Mouse (Mus musculus) CD4-positive helper T cell, adult 2 months (primary cell): ENCODE results near the gene Cep170.
"Not testable (repeated sequence)": the region's sequence is repeated elsewhere in the genome, so short reads cannot be mapped to it uniquely, and the experiment has no call there.

Source experiments
- DNase-seq: peaks from one replicate; pipeline ENCODE4 v3.0.0-alpha.2; 2012; ENCODE audit warnings: low read depth, missing footprints, low spot score

Cep170 gene

DNA sequence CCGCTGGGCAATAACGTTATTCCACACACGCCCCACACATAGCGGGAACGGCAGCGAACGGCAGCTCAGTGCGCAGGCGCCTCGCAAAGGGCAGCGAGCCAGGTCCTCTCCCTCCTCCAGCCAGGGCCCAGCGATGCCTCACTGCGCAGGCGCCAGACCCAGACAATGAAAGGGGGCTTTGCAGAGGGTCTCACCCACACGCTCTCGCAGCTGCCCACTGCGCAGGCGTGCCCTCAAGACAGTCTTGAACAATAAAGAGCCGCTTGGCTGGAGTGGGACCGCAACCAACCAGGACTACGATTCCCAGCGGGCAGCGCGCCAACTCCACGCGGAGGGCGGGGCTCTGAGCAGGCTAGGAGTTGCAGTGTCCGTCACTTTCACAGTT lies at the start of gene Cep170:
Cep170 (minus strand) TSS at position 32 of the 385 bp plus-strand sequence.
- peak; percentile 89 for DNase-seq

DNA sequence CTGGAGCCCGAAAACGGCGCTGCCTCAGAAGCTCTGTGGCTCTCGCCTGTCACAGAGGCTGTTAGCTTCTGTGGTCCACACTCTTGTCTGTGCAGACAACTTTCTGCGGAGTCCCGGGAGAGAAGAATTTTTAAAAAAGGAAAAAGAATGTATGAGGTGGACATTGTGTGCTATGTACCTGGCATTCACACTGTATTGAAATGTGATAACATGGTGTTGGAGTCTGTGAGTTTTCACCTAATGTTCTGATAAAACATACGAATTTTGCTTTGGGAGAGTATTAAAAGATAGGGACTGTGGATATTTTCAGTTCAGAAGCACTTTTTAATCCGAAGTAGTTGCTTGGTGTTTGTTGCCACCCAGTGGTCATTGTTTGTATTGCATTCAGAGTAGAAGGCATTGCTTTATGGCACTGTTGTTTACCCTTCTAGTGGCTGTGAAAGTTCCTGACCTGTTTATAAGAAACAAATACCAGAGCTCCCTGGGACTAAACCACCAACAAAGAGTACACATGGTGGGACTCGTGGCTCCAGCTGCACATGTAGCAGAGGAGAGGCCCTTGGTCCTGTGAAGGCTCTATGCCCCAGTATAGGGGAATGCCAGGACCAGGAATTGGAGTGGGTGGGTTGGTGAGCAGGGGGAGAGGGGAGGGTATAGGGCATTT lies 48.2 kb upstream of the Cep170 start:
- DNase-seq, result peak; percentile 67

DNA sequence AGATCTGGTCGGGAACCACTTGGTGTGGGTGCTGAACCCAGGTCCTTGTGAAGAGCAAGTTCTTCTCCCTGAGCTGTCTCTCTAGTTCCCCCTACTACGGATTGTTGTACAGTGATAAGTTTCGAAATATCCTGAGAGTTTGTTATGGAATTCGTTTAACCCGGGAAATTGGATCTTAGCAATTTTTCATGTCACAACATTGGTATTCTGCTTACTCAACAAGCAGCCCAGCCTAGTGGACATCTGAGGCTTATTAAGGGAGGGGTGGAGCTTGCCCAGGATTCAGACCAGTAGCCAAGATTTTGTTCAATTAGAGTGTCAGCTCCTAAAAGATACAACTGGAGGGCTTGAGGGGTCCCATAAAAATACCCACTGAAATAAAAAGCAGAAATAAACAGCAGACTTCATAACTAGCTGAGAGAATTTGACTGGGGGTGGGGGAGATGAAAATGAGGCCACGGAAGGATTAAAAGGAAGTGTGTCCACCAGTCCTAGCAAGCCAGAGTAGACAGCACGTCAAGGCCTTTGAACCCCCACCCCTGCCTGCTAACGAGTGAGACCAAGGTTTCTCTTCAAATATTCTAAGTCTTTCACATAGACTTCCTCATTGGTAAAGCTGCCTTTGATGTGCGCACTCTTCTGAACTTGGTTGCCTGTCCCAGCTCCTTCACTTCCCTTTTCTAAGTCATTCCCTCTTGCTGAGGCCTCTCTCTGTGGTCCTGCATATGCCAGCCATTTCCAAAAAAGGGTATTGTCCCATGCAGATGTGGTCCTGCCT lies 39.1 kb upstream of the Cep170 start:
- no peak for DNase-seq

DNA sequence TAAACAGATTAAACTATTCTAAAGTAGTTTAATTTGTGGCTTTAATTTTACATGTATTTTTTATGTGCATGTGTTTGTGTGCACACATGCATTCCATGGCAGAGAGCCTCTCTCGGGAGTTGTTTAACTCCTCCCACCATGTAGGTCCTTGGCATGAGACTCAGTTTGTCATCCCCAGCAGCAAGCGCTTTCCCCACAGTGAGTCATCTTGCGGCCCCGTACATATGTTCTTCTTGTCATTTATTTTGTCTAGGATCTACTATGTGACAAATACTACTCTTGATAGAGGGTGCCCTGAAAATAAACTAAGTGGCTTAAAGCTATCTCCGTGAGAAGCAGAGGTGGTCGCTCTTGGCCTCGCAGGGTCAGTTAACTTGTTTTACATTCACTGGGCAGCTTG lies 37.5 kb upstream of the Cep170 start:
- no peak for DNase-seq

DNA sequence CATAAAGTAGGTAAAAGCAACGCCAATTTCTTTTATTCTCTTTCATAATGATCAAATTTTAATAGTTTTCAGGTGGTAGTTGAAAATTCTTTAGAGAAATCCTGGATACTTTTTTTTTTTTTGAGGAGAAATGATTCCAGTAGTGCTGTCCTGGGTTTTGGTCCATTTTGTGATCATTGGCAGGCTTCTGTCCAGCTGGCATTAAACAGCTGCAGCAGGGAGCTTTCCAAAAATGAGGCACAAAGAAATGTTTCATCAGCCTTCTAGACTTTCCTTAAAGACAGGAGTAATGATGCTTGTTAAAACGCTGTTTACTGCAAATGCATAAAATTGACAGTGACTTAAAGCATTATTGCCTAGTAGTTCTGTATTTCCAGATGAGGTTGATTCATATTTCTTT lies 35.5 kb upstream of the Cep170 start:
- DNase-seq, result no peak

DNA sequence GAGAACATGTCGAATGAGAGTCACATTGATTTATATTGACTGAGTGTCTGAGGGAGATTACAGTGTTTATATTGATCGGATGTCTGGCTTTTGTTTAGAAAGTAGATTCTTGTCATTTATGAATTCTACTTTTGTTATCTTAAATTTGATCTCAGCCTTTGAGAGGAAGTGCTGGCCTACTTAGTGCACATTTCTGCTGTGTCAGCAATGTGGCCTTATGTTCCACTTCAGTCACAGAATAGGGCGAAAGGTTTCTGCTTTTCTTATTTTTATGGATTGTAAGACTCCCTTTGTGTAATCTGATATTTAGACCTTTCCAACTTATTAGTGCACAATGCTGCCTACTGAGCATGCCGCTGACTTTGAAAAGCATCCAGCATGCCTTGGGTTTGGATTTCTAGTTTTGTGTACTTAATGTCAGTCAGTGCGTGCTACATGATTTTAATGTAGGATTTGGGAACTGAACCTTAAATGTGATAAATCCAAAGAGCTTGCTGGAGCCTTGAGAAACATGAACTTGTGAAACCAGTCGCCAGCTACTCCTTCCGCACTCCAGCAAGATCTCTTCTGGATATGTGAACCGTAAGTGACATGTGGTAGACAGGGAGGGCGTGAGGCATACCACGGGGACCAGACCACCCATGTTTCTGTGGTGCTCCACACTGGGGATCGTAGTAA lies 34.9 kb upstream of the Cep170 start:
- no peak for DNase-seq

DNA sequence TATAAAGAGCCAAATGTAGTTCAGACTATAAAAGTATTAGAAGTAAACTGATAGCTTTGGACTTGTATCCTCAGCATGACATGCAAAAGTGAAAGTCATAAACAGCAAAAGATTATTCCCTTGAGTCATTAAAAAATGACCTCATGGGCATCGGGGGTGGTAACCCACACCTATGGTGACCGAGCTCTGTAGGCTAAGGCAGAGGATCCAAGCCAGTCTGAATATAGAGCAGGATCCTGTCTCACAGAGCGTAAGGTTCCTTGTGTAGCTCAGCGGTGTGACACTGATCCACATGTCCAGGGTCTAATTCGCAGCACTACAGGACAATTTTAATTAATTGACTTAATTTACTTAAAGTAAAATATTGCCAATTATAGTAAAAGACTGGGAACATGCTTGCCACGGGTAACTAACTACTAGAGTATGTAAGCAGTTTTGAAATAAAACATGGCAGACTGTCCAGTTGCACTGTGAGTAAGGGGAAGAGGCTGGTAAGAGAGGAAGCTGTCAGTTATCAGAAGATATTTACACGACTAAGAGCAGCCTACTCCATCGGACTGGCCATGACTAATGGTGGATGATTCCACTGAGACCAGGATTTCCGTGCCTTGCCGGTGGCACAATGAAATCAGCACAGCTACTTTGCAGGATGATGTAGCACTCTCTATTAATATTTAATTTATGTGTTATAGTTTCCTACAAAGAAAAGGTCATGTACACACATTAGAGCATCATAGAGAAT lies 33.4 kb upstream of the Cep170 start:
- DNase-seq, result no peak

DNA sequence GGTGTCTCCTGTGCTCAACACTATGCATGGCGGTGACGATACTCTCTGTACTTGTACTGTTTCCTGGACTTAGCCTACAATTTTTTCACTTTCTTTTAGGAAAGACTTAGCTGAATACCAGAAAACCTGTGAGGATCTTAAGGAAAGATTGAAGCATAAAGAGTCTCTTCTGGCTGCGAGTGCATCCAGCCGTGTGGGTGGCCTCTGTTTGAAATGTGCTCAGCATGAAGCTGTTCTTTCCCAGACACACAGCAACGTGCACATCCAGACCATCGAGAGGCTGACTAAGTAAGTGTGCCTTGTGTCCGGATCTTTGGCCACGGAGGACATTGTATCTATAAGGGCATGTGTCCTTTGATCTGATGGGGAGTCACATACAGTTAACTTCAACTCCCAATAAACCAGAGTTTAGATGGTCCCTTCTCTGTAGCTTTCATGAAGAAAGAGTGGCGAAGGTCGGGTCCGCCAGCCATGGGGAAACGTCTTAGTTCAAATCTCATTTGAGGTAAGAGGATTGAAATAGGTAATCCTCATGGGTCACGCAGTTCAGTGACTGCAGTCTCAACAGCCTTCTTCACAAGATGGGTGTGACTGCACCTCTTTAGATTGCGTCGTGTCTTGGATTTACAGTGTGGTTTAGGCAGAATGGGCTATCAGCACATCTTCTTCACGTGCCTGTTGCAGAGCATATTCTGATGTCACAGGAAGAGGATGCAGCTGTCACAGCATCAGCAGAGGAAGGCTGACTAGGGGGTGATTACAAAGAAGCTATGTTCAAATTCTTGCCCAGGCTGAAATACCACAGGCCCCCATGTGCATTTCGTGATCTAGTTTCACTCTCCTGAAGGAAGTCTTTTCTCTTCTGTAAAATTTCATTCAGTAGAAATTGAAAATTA lies 31.5 kb upstream of the Cep170 start:
- DNase-seq, result peak; percentile 3

DNA sequence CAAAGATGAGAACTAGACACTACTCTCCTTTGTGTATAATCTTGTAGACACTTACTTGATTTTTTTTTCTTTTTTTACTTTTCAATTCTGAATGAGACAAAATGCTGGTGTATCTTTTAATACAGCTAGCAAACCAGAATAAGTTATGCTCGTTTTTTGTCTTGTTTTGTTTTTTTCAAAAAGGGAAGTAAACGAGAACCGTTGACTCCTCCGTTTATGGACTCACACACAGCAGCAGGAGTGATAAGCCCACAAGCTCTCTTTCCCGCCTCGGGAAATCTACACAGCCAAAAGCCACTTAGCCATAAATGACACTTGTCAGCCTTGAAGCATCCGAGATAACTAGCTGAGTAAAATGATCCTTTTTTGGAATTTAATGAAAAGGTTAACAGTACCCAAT lies 22.7 kb upstream of the Cep170 start:
- DNase-seq, result not testable (repeated sequence)

DNA sequence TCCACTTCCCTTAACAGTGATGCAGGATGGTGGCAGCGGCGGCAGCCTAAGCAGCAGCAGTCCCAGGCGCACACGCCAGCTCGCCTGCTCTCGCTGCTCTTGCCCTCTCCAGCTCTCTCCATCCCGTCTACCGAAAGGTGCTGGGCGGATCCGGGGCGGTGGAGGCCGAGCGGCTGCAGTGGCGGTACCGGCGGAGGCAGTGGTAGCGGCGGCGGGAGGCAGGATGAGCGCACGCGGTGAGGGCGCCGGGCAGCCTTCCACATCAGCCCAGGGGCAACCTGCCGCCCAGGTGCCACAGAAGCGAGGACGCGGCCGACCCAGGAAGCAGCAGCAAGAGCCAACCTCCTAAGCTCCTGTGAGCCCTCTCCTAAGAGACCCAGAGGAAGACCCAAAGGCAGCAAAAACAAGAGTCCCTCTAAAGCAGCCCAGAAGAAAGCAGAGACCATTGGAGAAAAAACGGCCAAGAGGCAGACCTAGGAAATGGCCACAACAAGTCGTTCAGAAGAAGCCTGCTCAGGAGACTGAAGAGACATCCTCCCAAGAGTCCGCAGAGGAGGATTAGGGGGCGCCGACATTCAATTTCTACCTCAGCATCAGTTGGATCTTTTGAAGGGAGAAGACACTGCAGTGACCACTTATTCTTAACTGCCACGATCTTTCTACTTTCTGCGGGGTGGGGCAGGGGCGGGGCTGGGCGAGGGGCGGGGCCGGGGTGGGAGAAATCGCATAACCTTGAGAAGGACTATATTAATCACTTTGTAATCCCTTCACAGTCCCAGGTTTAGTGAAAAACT lies 21.8 kb upstream of the Cep170 start:
- DNase-seq, result peak; percentile 10

DNA sequence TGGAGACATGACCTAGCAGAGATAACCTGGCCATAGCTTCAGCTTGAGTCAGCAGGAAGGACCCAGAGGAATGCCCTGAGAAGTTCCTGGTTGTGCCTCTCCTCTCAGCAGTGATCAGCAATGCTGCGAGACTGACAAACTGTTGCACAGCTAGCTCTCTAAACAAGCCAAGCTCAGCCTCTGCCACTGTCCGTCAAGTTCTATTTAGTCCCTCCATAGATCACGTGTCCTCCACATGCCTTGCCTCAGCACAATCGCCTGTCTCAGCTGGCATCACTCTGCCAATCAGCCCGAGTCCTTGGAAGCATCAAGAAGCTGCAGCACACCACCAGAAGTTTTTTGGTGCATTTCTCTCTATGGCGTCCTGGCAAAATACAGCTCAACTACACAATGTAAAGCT lies 21.0 kb upstream of the Cep170 start:
- DNase-seq, result no peak

DNA sequence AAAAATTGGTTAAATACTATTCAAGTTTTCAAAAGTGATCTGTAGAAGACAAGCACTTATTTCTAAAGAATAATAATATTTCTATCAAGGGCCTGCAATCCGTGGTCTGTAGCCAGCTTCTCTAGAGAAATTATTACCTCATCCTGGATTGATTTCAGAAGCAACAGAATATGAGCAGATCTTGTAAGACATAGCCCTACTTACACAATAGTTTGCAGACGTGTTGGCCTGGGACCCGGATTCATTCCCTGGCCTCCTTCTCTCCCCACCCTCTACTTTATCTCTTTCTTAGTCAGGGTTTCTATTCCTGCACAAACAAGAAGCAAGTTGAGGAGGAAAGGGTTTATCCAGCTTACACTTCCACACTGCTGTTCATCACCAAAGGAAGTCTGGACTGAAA lies 20.1 kb upstream of the Cep170 start:
- DNase-seq, result no peak

DNA sequence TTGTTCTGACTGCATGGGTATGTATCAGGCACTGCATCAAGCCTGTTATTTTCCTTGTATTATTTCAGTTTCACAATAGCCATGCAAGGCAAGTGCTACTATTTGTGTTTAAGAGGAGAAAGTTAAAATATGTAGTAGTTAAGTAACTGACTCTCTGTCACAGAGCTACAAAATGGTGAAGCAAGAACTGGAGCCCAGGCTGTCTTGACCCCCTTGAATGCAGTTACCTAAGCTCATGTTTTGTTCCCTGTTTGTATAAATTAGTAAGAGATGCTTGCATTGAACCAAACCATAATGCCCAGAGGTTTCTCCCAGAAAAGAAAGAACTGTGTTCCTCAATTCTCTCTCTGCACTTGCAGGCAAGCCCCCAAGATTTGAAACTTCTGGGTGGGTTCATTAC lies 19.4 kb upstream of the Cep170 start:
- DNase-seq, result no peak

DNA sequence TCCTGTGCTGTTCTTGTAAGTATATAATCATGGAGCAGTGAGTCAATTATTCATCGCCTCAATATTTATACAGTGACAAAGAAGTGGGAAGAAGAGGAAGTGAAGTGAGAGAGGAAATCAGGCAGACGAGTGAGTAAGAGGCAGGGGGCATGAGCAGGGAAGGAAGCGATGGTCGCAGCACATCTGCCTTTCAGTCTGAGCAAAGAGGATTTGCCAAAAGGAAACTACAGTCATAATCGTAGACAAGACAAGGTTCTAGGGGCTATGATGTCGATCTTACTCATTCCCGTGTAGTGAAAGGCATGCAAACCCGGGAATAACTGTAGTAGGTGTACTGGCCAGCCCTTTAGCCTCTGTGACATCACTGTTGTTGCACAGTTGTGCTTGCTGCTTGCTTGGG lies 18.7 kb upstream of the Cep170 start:
- no peak for DNase-seq

DNA sequence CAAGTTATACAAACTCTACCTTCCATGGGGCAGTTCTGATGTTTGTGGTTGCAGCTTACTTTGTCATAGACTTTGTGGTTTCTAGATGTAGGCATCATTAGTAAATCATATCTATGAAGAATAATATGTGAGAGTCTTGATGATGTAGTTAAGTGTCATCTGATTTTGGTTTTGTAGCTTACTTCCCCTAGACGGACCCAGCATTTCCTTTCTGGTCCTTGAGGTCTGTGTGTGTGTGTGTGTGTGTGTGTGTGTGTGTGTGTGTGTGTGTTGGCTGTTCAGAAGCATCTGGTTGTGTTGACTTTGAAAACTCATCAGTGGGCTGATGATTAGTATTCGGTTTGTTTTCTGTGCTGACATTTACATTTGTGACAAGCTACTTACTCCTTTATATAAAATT lies 18.2 kb upstream of the Cep170 start:
- no peak for DNase-seq

DNA sequence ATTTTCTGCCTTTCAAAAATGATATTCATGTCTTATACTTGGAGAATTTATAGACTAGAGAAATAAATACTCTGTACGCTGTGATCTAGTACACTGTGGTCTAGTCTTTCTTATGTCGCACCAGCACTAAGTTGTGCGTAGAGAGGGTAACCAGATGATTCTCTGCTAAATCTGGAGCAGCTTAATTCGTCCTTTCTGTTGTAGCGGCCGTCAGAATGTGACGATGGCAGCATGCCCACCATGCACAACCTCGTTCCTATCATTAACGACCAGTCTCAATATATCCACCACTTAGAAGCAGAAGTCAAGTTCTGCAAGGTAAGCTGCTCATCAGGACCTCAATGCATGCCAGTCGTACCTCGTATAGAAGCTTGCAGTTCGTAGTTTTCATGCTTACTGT lies 14.8 kb upstream of the Cep170 start:
- DNase-seq, result no peak

DNA sequence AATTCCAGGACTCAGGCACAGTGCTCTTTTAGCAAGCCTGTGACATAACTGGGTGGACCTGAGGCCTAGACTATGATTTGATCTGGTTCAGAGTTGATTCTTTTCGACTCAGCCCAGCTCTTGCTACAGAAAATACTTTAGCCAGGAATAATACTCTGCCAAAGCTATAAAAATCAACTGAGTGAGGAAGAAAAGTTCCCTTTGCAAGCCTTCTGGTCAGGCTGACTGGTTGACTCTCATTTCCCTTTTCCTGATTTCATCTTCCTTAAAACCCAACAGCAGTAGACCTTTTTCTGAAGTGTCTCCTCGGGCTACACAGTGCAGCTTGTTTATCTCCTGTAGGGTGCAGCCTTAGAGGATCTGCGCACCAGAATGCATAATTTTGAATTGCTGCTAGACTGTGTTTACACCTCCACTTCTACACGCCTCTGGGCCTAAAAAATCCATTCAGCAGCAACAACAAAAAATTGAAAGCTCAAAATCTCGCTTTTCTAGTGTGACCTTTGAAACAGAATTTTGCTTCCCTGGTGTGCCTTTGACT lies 14.1 kb upstream of the Cep170 start:
- DNase-seq, result no peak

DNA sequence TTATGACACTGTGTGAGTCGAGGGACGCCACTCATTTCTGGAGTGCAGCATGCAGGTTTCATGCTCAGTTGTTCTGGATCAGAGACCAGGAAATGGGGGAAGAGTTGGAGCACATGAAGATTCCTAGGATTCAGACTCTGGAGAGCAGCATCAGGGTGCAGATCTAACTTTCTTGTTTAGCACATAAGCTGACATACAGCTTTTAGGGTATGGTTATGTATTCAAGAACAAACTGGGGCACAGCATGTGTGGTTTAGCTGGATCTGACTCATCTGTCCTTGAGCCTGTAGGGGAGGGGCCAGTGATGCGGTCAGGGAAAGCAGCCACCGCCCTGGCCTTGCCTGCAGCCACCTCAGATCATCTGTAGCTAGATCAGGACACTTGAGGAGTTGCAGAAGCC lies 13.5 kb upstream of the Cep170 start:
- no peak for DNase-seq

DNA sequence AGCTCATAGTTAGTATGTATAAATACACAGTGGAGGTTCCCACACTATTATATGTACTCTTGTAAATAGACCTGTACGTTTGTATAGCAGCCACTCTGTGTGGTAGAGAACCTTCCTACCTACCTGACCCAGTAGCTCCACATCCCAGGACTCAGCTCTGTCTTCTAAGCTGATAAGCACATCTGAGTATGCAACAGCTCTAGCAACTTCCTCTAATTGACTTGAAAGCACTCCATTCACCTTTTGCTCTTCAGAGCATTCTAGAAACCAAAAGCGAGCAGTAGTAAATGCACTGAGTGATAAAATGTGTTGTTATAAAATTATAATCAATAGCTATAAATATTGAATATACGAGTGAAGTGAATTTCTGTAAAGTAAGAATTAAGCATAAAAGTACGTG lies 13.1 kb upstream of the Cep170 start:
- DNase-seq, result no peak

DNA sequence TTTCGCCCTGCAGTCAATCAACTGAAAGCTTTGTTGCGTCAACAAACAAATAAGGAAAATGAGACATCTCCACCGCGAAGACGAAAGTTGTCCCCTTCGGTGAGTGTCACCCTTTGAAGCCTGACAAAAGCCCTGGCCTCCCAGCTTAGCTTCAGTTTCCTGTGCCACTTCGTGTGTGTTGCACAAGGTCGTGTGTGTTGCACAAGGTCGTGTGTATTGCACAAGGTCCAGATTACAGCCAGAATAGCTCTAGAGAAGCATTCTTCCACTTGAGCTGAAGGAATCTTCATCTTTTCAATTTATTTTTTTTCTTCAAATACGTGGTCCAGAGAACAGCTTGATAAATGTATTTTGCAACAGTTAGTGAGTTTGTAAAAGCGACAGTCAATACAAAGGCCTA lies 12.3 kb upstream of the Cep170 start:
- DNase-seq, result no peak
